Mouse (Mus musculus) heart, adult 2 months (tissue): Measurements from ENCODE around the gene Tnfaip8l2.

Experiments used
- CTCF ChIP-seq: fragments of 200-600 bp; IDR thresholded peaks from 2 replicates; pipeline ENCODE4 v1.8.1; 2022; ENCODE audit warnings: antibody characterized with exemption, mild to moderate bottlenecking, moderate library complexity
- POLR2A ChIP-seq: fragments of 200-500 bp; IDR thresholded peaks from 2 replicates; pipeline ENCODE4 v1.6.1; 2011; ENCODE audit warnings: mild to moderate bottlenecking, low read depth, low read length, control low read depth; ENCODE audit not compliant: insufficient read depth

DNA sequence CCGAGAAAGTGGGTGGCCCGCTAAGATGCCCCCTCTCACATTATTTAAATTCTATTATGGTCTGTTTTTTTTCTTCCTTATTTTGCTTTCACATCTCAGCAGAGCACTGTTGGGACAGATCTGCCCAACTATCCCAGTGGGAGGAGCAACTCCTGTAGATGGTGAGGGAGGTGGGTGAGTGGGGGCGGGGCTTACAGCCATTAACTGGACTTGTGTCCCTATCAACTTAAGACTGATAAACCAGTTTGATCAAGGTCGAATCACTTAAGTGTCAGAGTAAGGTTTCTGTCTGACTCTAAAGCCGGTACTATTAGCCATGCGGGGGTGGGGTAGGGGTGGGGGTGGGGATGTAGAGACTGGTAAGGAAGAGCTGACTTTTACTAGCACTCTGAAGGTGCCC, 7.1 kb downstream of the Tnfaip8l2 start:
- TF ChIP-seq POLR2A (peak; percentile 51), CTCF (no peak)
